Mouse (Mus musculus): Measurements from ENCODE around the gene Nup205. TPM values are rescaled to one million over a fixed set of nuclear protein-coding genes. Genes with fewer than 3 reads are reported as not detected.
"Not testable (repeated sequence)": the region's sequence is repeated elsewhere in the genome, so short reads cannot be mapped to it uniquely, and the experiment has no call there.

The Nup205 gene
- polyA plus RNA-seq (2012; rRNA removed): 52.4 and 64.4 TPM in 2 replicates

DNA sequence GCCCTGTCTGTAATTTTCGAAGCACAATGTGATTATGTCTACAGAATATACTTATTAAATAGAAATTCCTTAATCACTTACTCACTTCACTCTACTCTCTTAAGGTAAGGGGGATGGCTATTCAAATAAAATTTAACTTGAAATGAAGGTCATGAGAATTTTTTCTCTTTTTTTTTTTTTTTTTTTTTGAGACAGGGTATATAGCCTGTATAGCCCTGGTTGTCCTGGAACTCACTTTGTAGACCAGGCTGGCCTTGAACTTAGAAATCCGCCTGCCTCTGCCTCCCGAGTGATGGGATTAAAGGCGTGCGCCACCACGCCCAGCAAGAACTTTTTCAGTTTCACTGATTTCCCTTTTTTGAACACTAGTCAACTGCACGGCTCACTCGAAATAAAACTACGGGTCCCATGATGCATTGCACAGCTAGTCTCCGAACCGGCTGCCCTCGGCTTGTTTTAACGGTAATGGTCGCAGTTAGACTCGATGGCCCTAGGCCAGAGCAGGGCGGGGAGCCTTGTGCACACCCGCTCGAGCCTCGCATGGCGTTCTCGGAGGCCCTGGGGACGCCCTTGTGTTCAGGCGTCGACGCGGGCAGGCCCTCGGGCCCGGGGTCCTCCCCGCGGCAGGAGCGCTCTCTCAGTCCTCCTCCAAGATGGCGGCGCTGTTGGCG, at the start of gene Nup205:
Gene Nup205 (plus strand): TSS at position 443 of the 671 bp plus-strand sequence.
- peak; percentile 95 for DNase-seq (ENCODE audit: low read depth)
- TF ChIP-seq CTCF (IDR thresholded peaks at IDR 0.05; ENCODE audit: borderline replicate concordance, extremely low read depth, insufficient read depth, insufficient read length) (no peak), POLR2A (IDR thresholded peaks at IDR 0.05; ENCODE audit: borderline replicate concordance, extremely low read depth, insufficient read depth, insufficient read length, poor library complexity, severe bottlenecking) (no peak; the same call in 1 of the 2 replicates)

DNA sequence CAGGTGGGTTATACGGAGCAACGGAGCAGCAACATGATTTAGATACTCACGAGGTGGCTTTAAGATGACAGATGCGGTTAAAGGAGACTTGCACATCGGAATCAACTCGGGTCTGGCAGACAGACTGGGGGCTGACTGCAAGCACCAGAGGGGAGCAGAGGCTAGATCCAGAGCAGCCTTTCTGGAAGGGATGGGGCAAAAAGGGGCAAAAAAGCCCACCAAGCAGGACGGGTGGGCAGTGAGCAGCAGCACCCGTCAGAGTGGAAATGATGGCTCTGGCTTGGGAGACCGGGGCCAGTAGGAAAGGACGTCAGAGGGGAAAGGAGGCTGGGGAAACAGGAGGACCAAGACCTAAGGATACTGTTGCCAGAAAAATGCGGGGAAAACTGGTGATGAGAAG, 44.4 kb upstream of the Nup205 start:
- TF ChIP-seq POLR2A (IDR thresholded peaks at IDR 0.05; ENCODE audit: borderline replicate concordance, extremely low read depth, insufficient read depth, insufficient read length, poor library complexity, severe bottlenecking) (no peak), CTCF (IDR thresholded peaks at IDR 0.05; ENCODE audit: borderline replicate concordance, extremely low read depth, insufficient read depth, insufficient read length) (no peak)
- DNase-seq (ENCODE audit: low read depth): no peak

DNA sequence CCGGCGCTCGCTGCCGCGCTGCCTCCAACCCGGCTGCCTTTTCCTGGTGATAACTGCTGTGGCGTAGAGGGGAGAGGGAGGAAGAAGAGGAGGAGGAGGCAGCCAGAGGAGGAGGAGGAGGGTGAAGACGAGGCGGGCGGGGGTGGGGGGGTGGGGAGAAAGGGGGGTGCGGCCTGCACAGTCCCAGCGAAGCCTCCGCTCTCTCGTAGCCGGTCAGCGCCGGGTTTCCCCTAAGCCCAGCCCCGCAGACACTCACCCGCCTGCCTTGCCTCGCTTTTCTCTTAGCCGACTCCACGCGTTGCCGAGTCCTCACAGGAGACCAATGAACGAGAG, 44.0 kb upstream of the Nup205 start:
- no peak for DNase-seq (ENCODE audit: low read depth)
- TF ChIP-seq POLR2A (IDR thresholded peaks at IDR 0.05; ENCODE audit: borderline replicate concordance, extremely low read depth, insufficient read depth, insufficient read length, poor library complexity, severe bottlenecking) (no peak), CTCF (IDR thresholded peaks at IDR 0.05; ENCODE audit: borderline replicate concordance, extremely low read depth, insufficient read depth, insufficient read length) (no peak)

DNA sequence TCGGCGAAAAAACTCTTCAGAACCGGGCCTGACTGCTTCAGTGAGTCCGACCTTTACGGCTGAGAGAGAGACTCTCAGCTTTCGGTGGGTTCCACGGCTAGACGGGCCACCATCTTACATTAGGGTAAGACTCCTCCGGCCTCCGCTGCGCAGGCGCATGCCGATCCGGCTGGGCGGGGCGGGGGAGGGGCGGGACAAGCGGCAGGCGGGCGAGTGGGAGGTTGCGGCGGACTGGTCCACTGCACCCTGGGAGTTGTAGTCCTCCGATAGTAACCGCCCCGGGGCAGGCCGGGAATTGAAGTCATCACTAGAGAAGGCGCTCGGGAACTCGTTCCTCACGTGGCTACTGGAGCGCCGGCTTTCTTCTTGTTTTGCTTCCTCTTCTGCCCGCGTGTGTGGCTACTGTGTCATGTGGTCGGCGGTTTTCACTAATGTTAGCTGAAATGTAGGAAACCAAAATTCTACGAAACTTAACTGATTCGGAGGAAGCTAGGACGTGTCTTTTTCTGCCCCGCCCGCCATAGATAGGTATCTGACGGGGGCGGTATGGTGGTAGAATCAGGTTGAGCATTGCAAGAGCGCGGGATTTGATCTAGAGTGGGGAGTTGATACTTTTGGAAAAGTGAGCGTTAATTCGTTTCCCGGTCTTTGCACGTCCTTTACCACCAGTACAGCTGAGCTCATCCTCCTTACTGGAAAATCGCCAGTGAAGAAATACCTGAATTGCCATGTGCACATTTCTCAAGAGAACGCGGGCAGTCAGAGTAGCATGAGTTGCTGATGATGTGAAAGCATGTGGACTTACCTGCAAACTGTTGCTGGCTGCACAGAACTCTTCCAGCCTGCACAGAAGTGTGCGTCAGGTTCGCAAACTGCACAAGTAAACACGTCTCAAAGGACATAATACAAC, 43.4 kb upstream of the Nup205 start, which contains the start of gene Cnot4:
Gene Cnot4 (minus strand): TSS at position 146 of the 910 bp plus-strand sequence.
- peak; percentile 73; the same call in 1 of the 2 replicates for TF ChIP-seq POLR2A (IDR thresholded peaks at IDR 0.05; ENCODE audit: borderline replicate concordance, extremely low read depth, insufficient read depth, insufficient read length, poor library complexity, severe bottlenecking)
- TF ChIP-seq CTCF (IDR thresholded peaks at IDR 0.05; ENCODE audit: borderline replicate concordance, extremely low read depth, insufficient read depth, insufficient read length): no peak
- peak; percentile 100 for DNase-seq (ENCODE audit: low read depth)

DNA sequence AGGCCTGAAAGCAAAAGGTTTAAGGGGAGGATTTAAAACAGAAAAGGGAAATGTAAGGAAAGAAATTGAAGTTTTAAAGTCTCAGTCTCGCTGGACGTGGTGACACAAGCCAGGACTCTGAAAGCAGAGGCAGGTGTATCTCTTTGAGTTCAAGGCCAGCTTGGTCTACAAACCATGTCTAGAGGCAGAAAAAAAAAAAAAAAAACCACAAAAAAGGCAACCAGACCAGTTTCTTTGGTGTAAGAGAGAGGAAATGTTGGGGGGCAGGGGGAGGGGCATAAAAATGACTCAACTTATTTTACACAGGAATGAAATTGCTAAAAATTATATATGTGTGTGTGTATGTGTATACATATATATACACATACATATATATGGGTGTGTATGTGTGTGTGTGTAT, 42.4 kb upstream of the Nup205 start:
- no peak for DNase-seq (ENCODE audit: low read depth)
- TF ChIP-seq POLR2A (IDR thresholded peaks at IDR 0.05; ENCODE audit: borderline replicate concordance, extremely low read depth, insufficient read depth, insufficient read length, poor library complexity, severe bottlenecking) (no peak), CTCF (IDR thresholded peaks at IDR 0.05; ENCODE audit: borderline replicate concordance, extremely low read depth, insufficient read depth, insufficient read length) (no peak)

DNA sequence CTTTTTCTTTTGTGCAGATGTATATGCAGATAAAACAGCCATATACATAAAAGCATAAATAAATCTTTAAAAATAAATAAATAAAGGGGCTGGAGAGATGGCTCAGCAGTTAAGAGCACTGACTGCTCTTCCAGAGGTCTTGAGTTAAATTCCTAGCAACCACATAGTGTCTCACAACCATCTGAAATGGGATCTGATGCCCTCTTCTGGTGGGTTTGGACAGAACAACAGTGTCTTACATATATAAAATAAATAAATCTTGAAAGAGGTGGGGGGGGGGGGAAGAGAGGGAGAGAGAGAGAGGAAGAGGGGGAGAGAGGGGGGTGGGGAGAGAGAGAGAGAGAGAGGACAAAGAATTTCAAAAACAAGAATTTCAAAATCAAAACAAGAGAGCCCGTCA, 36.9 kb upstream of the Nup205 start:
- no peak for DNase-seq (ENCODE audit: low read depth)
- TF ChIP-seq POLR2A (IDR thresholded peaks at IDR 0.05; ENCODE audit: borderline replicate concordance, extremely low read depth, insufficient read depth, insufficient read length, poor library complexity, severe bottlenecking): no peak
- TF ChIP-seq CTCF (IDR thresholded peaks at IDR 0.05; ENCODE audit: borderline replicate concordance, extremely low read depth, insufficient read depth, insufficient read length): no peak

DNA sequence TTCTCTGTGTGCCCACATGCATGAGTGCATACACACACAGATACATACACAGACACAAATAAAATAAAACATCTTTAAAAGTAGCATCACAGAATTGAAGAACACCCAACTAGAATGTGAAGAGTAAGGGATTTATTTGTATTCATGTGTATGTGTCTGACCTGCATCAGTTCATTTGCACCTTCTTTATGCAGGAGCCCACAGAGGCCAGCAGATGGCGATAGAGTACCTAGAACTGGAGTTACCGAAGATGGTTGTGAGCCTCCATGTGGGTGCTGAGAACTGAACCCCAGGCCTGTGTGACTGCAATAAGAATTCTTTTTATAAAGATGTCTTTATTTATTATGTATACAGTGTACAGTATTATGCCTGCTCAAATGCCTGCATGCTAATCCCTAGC, 31.7 kb upstream of the Nup205 start:
- TF ChIP-seq POLR2A (IDR thresholded peaks at IDR 0.05; ENCODE audit: borderline replicate concordance, extremely low read depth, insufficient read depth, insufficient read length, poor library complexity, severe bottlenecking): no peak
- no peak for TF ChIP-seq CTCF (IDR thresholded peaks at IDR 0.05; ENCODE audit: borderline replicate concordance, extremely low read depth, insufficient read depth, insufficient read length)
- no peak for DNase-seq (ENCODE audit: low read depth)

DNA sequence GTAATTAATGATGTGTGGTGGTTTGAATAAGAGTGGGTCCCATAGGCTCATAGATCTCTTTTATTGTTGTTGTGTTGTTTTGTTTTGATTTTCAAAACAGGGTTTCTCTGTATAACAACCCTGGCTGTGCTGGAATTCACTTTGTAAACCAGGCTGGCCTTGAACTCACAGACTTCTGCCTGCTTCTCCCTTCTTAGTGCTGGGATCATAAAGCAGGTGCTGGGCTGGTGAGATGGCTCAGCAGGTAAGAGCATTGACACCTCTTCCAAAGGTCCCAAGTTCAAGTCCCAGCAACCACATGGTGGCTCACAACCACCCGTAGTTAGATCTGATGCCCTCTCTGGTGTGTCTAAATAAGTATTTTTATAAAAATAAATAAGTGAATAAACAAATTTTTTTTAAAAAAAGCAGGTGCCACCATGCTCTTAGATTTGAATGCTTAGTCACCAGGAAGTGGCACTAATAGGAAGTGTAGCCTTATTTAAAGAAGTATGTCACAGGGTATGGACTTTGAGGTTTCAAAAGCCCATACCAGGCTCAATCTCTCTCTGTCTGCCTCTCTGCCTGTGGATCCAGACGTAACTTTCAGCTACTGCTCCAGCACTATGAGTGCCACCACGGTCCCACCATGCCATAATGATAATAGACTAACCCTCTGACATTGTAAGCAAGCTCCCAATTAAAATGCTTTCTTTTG, 29.3 kb upstream of the Nup205 start:
- no peak for DNase-seq (ENCODE audit: low read depth)
- TF ChIP-seq POLR2A (IDR thresholded peaks at IDR 0.05; ENCODE audit: borderline replicate concordance, extremely low read depth, insufficient read depth, insufficient read length, poor library complexity, severe bottlenecking): no peak
- TF ChIP-seq CTCF (IDR thresholded peaks at IDR 0.05; ENCODE audit: borderline replicate concordance, extremely low read depth, insufficient read depth, insufficient read length): no peak

DNA sequence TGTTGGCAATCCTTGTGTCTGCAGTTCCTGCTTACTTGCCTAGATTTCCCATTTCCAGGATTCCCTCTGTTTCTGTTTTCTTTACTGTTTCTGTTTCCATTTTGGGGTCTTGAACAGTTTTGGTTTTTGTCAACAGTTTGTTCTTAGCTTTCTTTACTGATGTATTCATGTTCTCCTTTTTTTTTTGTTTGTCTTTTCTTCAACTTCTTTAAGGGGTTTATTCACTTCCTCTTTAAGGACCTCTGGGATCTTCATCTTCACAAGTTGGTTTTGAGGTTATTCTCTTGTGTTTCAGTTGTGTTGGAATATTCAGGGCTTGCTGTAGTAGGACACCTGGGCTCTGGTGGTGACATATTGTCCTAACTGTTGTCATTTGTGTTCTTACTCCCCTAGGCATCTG, 22.7 kb upstream of the Nup205 start:
- no peak for DNase-seq (ENCODE audit: low read depth)

DNA sequence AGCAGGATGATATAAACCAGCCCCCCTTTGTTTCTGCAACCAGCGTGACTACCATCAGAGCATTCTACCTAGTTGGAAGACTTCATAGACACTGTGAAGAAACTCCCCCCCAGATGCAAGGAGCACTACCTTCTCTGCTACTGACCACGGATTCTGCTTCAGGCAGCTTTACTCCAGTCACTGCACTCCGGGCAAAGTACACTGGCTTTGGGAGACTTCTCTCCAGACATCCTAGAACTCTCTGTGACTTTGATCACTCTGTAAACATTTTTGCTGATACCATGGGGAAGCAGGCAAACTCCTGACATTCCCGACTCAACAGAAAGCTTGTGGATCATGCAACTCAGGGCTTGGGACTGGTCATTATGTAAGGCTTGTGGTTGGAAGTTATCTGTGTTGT, 8.0 kb upstream of the Nup205 start:
- no peak for DNase-seq (ENCODE audit: low read depth)
- TF ChIP-seq POLR2A (IDR thresholded peaks at IDR 0.05; ENCODE audit: borderline replicate concordance, extremely low read depth, insufficient read depth, insufficient read length, poor library complexity, severe bottlenecking): no peak
- TF ChIP-seq CTCF (IDR thresholded peaks at IDR 0.05; ENCODE audit: borderline replicate concordance, extremely low read depth, insufficient read depth, insufficient read length): no peak

More for the DNA sequence above, 22.7 kb upstream of the Nup205 start:
- TF ChIP-seq POLR2A (IDR thresholded peaks at IDR 0.05; ENCODE audit: borderline replicate concordance, extremely low read depth, insufficient read depth, insufficient read length, poor library complexity, severe bottlenecking) (no peak), CTCF (IDR thresholded peaks at IDR 0.05; ENCODE audit: borderline replicate concordance, extremely low read depth, insufficient read depth, insufficient read length) (no peak)

DNA sequence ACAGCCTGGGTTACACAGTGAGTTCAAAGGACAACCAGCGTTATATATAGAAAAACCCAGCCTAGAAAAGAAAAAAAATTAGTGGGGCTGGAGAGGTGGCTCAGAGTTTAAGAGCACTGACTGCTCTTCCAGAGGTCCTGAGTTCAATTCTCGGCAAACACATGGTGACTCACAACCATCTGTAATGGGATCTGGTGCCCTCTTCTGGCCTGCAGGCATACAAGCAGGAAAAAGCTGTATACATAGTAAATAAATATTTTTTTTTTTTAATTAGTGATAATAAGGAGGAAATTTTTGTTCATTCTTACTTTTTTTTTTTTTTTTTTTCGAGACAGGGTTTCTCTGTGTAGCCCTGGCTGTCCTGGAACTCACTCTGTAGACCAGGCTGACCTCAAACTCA, 5.2 kb upstream of the Nup205 start:
- not testable (repeated sequence) for DNase-seq (ENCODE audit: low read depth)

All from brain, embryonic 14.5 days (tissue).